Mouse (Mus musculus) ES-E14 (cell line): ENCODE data around the gene Chst11.

Source experiments
- CHD2 ChIP-seq: IDR thresholded peaks from 2 replicates; pipeline ENCODE4 v1.6.1; 2014; ENCODE audit warnings: mild to moderate bottlenecking, low read depth, low read length, inconsistent platforms
- HCFC1 ChIP-seq: IDR thresholded peaks from 2 replicates; pipeline ENCODE4 v1.6.1; 2012; ENCODE audit warnings: low read length, inconsistent platforms, borderline replicate concordance; ENCODE audit not compliant: insufficient read depth
- ZNF384 ChIP-seq: IDR thresholded peaks from 2 replicates; pipeline ENCODE4 v1.6.1; 2012; ENCODE audit warnings: low read depth, low read length, inconsistent platforms

DNA sequence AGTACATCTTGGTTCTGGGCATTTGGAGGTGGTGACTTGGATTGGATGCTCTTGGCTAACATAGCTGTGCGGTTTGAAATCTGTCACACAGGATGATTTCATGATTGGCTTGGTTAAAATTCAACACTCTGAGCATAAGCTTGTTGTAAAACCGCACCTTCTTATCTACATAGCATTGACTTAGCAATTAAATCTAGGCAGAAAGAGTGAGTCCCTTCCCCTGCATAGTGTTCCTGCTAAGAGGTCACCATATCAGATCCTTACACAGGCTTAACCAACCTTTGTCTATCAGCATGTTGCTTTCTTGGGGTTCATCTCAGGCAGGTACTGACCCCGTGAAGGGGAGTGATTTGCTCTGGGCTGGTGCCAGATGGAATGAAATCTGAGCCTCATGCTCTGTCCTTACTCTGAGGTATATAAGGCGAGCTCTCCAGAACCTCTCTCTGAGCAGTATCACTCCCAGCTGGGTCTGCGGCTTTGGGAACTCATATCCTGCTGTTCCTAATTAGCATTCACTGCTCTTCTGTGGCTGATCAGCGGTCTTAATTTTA is 10.6 kb upstream of the Chst11 start:
- TF ChIP-seq ZNF384 (no peak), CHD2 (no peak), HCFC1 (no peak)
